Mouse (Mus musculus): ENCODE measurements around the gene Gm21885. TPM values are rescaled to one million over a fixed set of nuclear protein-coding genes. Genes with fewer than 3 reads are reported as not detected.

Gm21885 gene
- polyA plus RNA-seq, 1 experiment from 2014 or later: not detected

GRCm38 (mm10) chr11:94329270-94329891, 47.7 kb downstream of the Gm21885 start:
- DNase-seq (ENCODE audit: low spot score): peak; percentile 71
- H3K9ac ChIP-seq: no peak overlapping the region; the same call in 1 of the 2 replicates
- WGBS: 48% methylated on average over 4 of the region's 4 CpGs
- H3K36me3 ChIP-seq (replicated peaks; ENCODE audit: control insufficient read depth, insufficient read depth): peaks cover 7% of the 10 kb centered on the region
- H3K4me3 ChIP-seq (replicated peaks; ENCODE audit: low read length): peak overlapping the region; percentile 56; the same call in 1 of the 2 replicates
- H3K27ac ChIP-seq: peak overlapping the region; percentile 44; the same call in 1 of the 2 replicates
- peaks cover 35% of the 10 kb centered on the region for H3K4me1 ChIP-seq (replicated peaks; ENCODE audit: control insufficient read depth, insufficient read depth, low read length)
- no peaks in the 10 kb centered on the region for H3K9me3 ChIP-seq (ENCODE audit: control insufficient read depth, low read length)
- H3K4me2 ChIP-seq (replicated peaks): peak overlapping the region; percentile 81
- no peak for ATAC-seq (ENCODE audit: low FRiP score)
- H3K27me3 ChIP-seq (ENCODE audit: control insufficient read depth, insufficient read depth, low read length): no peaks in the 10 kb centered on the region

- ATAC-seq (ENCODE audit: low FRiP score) (no peak), DNase-seq (ENCODE audit: low spot score) (no peak)
- Histone ChIP-seq H3K9me3 (ENCODE audit: control insufficient read depth, low read length) (no peaks in the 10 kb centered on the region), H3K4me3 (replicated peaks; ENCODE audit: low read length) (no peak overlapping the region), H3K36me3 (replicated peaks; ENCODE audit: control insufficient read depth, insufficient read depth) (peaks cover 14% of the 10 kb centered on the region), H3K27me3 (ENCODE audit: control insufficient read depth, insufficient read depth, low read length) (no peaks in the 10 kb centered on the region), H3K4me1 (replicated peaks; ENCODE audit: control insufficient read depth, insufficient read depth, low read length) (peaks cover 35% of the 10 kb centered on the region), H3K4me2 (replicated peaks) (no peak overlapping the region; the same call in 1 of the 2 replicates), H3K9ac (no peak overlapping the region), H3K27ac (no peak overlapping the region)
- 92% methylated on average over 3 of the region's 3 CpGs for WGBS
These were observed 48.5 kb downstream of the Gm21885 start for GRCm38 (mm10) chr11:94330211-94330610.

- H3K9ac ChIP-seq: no peak overlapping the region
- no peak overlapping the region for H3K4me2 ChIP-seq (replicated peaks)
- H3K36me3 ChIP-seq (replicated peaks; ENCODE audit: control insufficient read depth, insufficient read depth): peaks cover 36% of the 10 kb centered on the region
- 92% methylated on average over 6 of the region's 6 CpGs for WGBS
- ATAC-seq (ENCODE audit: low FRiP score): no peak
- no peaks in the 10 kb centered on the region for H3K27me3 ChIP-seq (ENCODE audit: control insufficient read depth, insufficient read depth, low read length)
- H3K9me3 ChIP-seq (ENCODE audit: control insufficient read depth, low read length): no peaks in the 10 kb centered on the region
- H3K4me1 ChIP-seq (replicated peaks; ENCODE audit: control insufficient read depth, insufficient read depth, low read length): peaks cover 24% of the 10 kb centered on the region
- no peak overlapping the region for H3K27ac ChIP-seq
- DNase-seq (ENCODE audit: low spot score): no peak
- no peak overlapping the region for H3K4me3 ChIP-seq (replicated peaks; ENCODE audit: low read length)
These were observed 51.1 kb downstream of the Gm21885 start for GRCm38 (mm10) chr11:94332726-94333125.

GRCm38 (mm10) chr11:94334386-94334968, 52.8 kb downstream of the Gm21885 start:
- Histone ChIP-seq H3K27ac (no peak overlapping the region), H3K36me3 (replicated peaks; ENCODE audit: control insufficient read depth, insufficient read depth) (peaks cover 52% of the 10 kb centered on the region), H3K9ac (no peak overlapping the region), H3K4me1 (replicated peaks; ENCODE audit: control insufficient read depth, insufficient read depth, low read length) (peaks cover 15% of the 10 kb centered on the region), H3K4me3 (replicated peaks; ENCODE audit: low read length) (no peak overlapping the region), H3K9me3 (ENCODE audit: control insufficient read depth, low read length) (no peaks in the 10 kb centered on the region), H3K4me2 (replicated peaks) (no peak overlapping the region), H3K27me3 (ENCODE audit: control insufficient read depth, insufficient read depth, low read length) (no peaks in the 10 kb centered on the region)
- 84% methylated on average over 8 of the region's 8 CpGs for WGBS
- ATAC-seq (ENCODE audit: low FRiP score) (no peak), DNase-seq (ENCODE audit: low spot score) (no peak)

Other genes with a start within 250 kb of the Gm21885 start
- gene Tob1, start 70.4 kb upstream of the Gm21885 start, polyA plus RNA-seq (2014; fragmentation: Nextera tagmentation; extraction: Ambion mirVana): 34.3 and 34.6 TPM in 2 replicates
- 5.7 and 6.8 TPM in 2 replicates for gene Wfikkn2, start 35.9 kb upstream of the Gm21885 start, polyA plus RNA-seq (2014; fragmentation: Nextera tagmentation; extraction: Ambion mirVana)
- gene Luc7l3, start 40.1 kb downstream of the Gm21885 start, polyA plus RNA-seq (2014; fragmentation: Nextera tagmentation; extraction: Ambion mirVana): 94.9 and 105 TPM in 2 replicates
- gene Ankrd40, start 46.1 kb downstream of the Gm21885 start, polyA plus RNA-seq (2014; fragmentation: Nextera tagmentation; extraction: Ambion mirVana): 12.8 and 12.9 TPM in 2 replicates
- 0.85 and 1.1 TPM in 2 replicates for gene Abcc3, start 111.1 kb downstream of the Gm21885 start, polyA plus RNA-seq (2014; fragmentation: Nextera tagmentation; extraction: Ambion mirVana)
- gene Cacna1g, start 192.3 kb downstream of the Gm21885 start, polyA plus RNA-seq (2014; fragmentation: Nextera tagmentation; extraction: Ambion mirVana): 18.6 and 22.8 TPM in 2 replicates
- 0.33 and 1.3 TPM in 2 replicates for gene Spata20, start 204.3 kb downstream of the Gm21885 start, polyA plus RNA-seq (2014; fragmentation: Nextera tagmentation; extraction: Ambion mirVana)
- 1.6 and 2.0 TPM in 2 replicates for gene Epn3, start 218.1 kb downstream of the Gm21885 start, polyA plus RNA-seq (2014; fragmentation: Nextera tagmentation; extraction: Ambion mirVana)
- 3.3 and 5.1 TPM in 2 replicates for gene Mycbpap, start 239.9 kb downstream of the Gm21885 start, polyA plus RNA-seq (2014; fragmentation: Nextera tagmentation; extraction: Ambion mirVana)